Mouse (Mus musculus) embryo, embryonic 10 days (tissue): Measurements from ENCODE around the gene Vamp4.

Experiments used
- DNase-seq: peaks from one replicate; pipeline ENCODE4 v3.0.0-alpha.2; 2015; ENCODE audit warnings: low spot score

Gene Vamp4

DNA sequence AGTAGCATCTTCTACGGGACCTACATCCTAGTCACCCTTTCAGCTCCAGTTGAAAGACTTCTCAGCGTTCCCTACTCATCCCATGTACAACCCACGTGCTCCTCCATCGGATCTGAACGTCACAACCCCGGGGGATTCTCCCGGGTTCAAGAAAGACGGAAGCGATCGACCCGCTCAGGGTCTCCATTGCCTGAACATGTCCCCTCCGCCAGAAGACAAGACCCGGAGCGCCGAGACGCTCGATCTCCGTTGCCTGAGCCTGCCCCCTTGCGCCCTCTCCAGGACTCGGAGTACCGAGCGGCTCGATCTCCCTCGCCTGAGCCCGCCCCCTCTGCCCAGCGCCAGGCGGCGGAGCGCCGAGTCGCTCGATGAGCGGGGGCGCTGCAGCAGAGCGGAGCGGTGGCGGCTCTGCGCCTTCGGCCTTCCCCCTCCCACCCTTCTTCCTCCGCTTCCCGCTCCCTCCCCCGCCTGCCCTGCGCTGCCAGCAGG, at the start of gene Vamp4:
Vamp4 (plus strand) TSS at position 256 of the 489 bp plus-strand sequence.
- peak; percentile 98 for DNase-seq

DNA sequence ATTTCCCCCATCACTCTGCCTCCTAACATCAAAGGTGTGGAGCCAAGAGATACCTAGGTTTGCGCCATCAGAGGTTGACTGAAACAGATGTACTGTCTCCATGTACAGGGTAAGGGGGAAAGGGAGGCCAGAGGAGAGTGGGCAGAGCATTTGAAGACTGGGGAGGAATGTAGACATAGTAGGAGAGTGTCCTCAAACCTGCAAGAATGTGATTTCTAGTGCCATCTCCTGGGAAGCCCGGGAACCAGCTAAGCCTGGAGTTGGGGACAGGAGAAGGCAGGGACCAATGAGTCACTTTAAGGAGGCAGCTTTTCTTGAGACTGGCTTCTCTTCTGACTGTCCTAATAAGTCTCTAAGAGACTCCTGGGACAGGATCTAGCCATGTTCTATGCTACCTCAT, 40.7 kb upstream of the Vamp4 start:
- DNase-seq = no peak

DNA sequence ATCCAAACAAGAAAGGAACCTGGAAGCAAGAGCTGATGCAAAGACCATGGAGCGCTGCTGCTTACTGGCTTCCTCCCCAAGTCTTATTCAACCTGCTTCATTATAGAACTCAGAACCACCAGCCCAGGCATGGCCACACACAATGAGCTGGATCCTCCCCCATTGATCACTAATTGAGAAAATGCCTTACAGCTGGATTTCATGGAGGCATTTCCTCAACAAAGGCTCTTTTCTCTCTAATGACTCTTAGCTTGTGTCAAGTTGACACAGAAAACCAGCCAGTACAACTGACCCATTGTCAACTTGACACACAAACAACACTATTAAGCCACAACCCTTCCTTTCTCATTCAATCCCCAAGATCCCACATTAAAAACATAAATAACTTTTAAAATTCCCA, 39.6 kb upstream of the Vamp4 start:
- DNase-seq = peak; percentile 11

DNA sequence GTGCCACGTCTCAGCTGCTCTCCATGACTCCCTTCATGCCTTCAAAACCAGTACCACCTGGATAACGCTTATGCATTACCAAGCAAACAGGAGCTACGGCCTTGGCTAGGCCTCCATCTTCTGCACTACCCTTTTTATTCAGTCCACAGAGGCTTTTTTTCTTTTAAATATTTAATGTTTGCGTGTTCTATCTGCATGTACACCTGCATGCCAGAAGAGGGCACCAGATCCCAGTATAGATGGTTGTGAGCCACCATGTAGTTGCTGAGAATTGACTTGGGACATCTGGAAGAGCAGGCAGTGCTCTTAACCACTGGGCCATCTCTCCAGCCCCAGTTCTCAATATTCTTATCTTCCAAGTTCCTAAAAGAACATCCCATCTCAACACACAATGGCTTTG, 38.7 kb upstream of the Vamp4 start:
- no peak for DNase-seq

DNA sequence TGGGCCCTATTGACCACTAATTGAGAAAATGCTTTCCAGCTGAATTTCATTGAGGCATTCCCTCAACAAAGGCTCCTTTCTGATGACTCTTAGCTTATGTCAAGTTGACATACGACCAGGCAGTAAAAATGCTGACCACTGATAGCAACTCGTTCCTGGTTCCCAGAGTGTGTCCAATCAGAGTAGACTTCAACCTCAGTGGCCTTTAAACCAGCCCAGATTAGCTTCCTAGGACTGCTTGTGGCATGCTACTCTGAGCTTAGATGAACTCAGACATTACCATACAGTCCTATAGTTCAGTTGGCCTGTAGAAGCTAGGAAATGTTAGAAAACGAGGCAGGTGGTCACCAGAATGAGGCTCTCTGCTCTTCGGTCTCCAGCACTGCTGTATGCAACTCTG, 38.0 kb upstream of the Vamp4 start:
- peak; percentile 41 for DNase-seq

DNA sequence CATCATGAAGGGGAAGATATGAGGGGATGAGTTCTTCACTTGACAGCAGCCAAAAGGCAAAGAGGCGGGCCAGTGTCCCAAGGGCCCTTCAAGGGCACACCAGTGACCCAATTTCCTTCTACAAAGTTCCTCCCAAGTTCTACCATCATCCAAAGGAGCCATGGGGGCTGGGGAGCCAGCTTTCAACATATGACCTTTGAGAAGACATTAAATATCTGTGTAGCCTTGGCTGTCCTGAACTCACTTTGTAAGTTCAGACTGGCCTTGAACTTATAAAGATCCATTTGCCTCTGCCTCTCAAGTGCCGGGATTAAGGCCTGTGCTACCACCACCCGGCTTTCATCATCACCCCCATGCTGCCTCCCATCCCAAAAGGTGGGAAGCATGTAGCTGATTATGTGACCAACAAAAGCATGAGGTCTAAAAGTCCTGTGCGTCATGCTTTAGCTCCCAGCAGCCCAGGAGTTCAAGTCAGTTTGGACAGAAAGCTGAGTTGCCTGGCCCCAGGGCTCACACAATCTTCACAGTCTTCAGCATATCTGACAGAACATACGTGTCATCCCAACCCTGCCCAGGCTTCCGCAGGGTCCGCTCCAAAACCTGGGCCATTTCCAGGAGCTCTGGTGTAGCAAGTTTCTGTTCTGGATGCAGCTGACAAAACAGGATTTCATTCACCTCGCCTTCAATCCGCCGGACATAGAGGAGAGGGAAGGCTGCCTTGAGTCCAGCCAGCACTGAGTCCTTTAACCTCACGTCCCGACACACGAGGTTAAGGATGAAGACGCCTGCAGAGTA, 36.4 kb upstream of the Vamp4 start:
- no peak for DNase-seq

DNA sequence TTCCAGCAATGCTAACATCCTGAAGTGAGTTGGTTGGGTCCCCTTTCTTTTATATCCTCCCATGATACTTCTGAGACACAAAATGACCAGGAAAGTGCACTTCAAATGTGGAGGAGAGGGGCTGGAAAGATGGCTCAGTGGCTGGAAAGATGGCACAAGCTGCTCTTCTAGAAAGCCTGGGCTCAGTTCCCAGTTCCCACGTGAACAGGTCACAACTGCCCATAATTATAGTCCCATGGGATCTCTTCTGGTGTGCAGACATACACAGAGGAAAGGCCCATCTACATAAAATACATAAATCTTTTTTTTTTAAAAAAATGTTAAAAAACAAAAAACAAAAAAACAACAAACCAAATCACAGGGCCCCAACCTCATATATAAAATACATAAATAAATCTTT, 27.1 kb upstream of the Vamp4 start:
- DNase-seq = no peak

DNA sequence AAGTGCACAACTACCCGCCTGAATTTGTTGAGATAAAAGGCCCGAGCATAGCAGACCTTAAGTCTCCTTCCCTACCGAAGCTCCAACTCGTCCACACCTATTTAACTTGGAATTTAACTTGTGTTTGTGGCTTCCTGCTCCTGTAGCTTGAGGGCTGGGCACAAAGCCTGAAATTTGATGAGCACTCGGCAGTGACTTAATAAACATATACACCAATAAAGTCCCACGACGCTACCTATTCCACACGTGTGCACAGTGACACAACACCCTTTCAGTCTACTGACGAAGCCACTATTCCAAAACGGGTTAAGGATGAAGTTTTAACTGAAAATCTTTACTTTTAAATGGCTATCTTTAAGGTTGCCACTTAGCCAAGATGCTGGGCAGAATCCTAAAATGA, 22.7 kb upstream of the Vamp4 start:
- DNase-seq = no peak

DNA sequence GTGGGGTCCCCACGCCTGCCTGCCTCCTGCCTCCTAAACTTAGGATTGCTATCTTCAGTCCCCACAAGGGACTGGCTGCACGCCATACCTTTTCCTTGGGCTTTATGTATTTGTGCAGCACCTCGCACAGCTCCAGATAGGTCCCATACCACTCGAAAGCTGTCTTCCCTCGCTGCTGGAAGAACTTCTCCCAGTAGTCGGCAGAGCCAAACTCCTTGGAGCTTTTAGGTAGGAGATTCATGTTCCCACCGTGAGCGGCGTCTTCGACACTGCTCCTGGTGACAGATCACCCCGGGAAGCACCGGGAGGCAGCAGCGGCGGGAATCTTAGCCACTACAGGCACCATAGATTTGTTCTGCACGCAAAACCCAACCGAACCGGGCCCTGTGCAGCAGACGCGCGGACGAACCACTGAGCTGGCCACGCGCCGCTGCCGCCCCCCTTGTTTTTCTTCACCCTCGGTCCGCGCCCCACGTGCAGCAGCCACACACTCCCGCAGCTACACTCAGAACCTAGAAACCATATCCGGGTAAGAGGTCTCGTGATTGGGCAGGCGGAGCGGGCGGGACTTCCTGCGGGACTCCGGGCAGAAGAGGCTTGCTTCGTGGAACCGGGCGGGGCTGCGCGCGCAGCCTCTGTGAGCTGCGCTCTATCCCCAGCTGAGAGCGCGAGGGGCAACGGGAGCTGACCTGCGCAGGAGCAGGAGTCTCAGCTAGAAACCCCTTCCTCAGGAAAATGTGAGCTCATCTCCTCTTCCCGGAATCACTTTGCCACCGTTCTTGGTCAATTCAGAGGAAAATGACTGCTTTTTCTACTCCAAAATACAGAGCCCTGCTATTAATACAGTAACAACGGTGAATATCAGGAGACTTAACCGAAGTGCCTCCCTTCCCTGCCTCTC, 22.0 kb upstream of the Vamp4 start, which contains the start of gene Mettl13:
Mettl13 (minus strand) TSS at position 536 of the 901 bp plus-strand sequence.
- peak; percentile 94 for DNase-seq

DNA sequence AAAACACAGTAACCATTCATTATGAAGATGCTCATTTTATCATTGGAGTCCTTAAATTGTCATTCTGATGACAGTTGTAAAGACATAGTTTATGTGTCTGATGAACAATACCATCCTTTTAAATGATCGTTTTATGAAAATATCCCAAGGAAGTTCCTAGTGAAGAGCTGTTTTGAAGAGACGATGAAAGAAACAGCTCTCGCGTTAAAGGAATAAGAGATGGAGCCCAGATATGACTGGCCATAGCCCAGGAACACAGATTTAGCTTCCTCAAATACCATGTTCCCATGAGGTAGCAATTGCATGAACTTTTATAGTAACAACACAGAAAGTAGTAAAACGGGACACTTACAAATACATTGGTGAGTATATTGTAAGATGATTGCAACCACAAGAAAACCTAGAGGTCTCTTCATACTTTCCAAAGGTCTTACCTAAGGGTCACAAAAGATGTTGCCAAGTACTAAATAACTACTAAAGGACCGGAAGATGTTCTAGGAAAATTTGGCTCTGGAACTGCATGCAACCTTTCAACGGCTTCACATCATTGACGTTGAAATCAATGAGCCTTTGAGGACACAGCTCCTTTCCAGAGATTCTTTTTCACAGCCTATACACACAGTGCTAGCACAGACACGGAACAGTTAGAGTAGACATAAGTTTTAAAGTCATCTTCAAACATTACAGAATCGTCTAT, 21.2 kb upstream of the Vamp4 start:
- DNase-seq = no peak

DNA sequence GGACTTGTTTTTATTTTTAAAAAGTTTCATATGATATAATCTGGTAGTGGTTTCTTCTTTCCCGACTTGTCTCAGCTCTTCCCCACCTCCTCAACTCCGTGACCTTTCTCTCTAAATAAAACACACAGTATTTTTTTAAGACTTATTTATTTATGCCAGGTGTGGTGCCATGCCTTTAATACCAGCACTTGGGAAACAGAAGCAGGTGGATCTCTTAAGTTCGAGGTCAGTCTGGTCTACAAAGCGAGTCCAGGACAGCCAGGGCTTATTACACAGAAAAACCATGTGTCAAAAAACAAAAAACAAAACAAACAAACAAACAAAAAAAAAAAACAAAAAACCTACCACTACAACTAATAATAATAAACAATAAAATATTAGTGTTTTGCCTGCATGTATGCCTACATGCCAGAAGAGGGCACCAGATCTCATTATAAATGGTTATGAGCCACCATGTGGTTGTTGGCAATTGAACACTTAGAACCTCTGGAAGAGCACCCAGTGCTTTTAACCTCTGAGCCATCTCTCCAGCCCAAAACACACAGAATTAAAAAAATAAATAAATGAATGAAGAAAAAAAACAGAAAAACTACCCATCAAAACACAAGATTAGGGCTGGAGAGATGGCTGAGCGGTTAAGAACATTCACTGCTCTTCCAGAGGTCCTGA, 20.6 kb upstream of the Vamp4 start:
- peak; percentile 47 for DNase-seq

DNA sequence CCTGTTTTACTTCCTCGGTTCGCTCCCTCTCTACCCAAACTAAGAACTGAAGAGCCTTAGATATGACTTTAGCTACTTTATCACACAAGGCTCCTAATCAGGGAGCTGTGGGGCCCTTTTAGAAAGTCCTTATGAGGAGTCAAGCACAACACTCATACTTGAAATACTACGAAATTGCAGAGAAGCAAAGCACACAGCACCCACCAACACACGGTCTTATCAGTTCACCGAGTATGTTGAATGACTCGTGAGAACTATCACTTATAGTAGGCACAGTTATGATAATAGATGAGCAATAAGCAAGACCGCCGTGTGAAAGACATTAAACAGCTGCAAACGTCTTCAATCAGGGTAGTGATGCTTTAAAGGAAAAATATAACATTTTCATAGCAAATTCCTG, 17.4 kb upstream of the Vamp4 start:
- no peak for DNase-seq

DNA sequence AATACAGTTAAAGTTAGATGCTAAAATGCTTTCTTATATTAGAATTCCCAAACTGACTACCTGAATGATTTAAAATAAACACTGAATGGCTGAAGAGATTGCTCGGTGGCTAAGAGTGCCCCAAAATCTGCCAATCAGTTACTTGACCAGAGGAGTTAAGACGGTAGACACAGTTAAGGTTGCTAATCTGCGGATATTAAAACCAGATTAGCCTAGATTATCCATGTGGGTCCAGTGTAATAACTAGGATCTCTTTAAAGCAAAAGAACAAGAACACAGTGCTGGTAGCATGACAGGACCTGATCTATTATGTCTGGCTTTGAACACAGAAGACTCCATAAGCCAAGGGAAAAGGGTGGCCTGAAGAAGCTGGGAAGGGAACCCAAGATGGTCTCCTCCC, 16.1 kb upstream of the Vamp4 start:
- DNase-seq = no peak

DNA sequence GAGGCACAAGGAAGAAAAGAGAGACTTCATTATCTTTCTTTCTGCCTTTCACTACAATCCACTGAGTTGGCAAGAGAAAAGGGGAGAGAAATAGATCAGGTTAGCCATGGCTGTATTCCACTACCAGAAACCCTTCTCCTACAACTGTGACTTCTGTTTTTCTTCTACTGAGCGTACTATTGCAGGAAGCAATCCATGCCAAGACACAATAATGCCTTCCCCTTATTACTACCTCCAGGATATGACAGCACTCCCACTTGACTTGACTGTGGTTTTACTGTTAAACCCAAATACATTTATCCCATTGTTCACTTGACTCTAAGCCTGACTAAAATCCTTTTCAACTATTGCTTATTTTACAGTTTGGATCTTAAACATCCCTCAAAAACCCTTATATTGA, 7.1 kb upstream of the Vamp4 start:
- no peak for DNase-seq

DNA sequence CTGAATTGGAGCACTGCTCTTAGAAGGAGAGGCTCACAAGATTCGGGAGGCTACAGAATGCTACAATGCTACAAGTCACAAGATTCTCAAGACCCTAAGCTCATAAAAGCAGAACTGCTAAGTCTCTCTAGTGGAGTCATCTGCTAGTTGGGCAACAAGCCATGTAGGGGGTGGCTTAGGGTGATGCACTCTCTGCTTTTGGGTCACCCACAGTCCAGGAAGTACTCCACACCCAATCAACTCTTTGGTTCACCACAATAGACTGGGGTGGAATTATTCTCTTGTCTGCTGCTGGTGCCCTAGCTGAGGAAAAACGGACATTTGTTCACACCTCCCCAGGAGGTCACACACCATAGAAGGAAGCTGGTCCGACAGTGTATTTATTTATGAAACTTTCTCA, 5.3 kb upstream of the Vamp4 start:
- no peak for DNase-seq

DNA sequence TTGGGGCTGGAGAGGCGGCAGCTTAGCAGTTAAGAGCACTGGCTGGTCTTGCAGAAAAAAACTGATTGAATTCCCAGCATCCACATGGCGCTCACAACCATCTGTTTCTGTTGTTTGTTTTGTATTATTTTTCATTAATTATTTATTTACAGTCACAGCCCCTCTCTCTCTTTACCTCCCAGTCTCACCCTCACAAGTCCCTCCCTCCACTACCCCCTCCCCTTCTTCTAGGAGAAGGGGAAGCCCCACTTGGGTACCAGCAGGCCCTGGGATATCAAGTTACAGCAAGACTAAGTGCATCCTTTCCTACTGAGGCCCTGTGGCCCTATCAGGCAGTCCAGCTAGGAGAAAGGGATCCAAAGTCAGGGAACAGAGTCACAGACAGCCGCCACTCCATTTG, 3.0 kb upstream of the Vamp4 start:
- DNase-seq = peak; percentile 46

DNA sequence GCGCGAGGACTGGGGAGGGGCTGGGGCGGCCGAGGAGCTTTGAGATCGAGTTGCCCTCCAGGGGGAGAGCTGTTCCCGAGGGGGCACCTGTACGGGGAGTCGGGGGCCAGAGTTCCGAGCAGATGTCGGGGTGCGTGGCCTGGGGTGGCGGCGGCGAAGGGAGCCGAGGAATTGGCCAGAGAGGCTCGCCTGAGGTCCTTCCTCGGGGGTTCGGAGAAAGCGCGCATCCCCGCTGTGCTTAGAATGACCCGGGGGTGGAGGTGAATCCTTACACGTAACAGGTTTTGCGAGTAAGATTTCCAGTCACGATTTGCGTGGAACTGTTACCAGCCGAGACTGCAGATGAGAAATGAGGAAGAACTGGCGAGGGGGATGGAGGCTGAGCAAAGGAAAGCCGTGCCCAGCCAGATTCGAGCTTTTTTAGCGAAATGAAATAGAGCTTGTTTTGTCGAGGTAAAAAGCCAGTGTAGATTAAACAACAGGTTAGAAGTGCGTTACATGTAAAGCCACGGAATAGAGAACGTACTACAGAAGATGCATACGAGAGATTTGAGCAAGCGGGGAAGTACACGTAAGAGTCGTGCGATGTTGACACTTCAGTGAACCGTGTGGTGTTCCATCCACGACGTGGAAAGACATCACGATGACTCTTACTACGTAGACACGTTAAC, 751 bp downstream of the Vamp4 start:
- DNase-seq = peak; percentile 63

DNA sequence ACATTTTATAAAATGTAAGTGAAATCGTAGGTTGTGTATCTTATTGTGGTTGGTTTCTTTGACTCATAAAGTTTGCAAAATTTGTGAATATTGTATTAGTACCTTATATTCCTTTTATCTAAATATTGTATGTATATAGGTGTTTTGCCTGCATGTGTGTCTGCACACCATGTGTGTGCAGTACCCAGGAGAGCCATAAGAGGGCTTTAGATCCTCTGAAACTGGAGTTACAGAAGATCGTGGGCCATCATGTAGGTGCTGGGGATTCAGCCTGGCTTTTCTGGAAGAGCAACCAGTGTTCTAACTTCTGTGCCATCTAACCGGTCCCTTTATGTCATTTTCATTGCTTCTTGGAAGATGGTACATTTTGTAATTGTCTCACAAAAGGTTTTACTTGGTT, 4.8 kb downstream of the Vamp4 start:
- DNase-seq = no peak

DNA sequence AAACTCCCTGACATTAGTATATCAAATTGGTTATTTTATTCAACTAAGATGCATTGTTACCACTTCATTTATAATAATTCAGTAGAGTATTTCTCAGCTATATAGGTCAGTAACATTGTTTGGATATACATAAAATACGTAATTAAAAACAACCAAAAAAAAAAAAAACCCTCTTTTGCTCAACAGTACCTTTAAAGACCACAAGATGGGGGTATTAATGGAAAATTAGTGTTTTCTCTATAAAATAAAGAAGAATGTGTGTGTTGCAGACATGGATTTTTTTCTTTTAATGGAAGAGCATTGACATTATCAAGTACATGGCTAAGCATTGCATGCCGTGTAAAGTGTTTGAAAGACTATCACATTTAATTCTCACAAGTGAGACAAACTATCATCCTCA, 12.6 kb downstream of the Vamp4 start:
- DNase-seq = no peak

DNA sequence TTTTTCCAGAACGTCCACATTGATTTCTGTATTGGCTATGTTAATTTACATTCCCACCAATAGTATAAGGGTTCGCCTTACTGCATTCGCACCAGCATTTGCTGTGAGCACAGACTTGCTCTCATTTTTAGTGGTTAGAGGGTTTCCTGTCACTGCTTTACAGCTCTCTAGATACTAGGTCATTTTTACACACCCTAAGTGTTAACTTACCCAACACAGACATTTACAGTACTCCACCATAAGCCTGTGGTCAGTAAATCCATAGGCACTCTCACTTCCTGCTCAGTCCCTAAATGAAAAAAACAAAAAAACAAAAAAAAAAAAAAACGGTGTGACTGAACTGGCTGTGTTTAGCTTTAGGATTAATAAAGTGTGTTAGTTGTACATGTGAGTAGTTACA, 16.0 kb downstream of the Vamp4 start:
- no peak for DNase-seq

DNA sequence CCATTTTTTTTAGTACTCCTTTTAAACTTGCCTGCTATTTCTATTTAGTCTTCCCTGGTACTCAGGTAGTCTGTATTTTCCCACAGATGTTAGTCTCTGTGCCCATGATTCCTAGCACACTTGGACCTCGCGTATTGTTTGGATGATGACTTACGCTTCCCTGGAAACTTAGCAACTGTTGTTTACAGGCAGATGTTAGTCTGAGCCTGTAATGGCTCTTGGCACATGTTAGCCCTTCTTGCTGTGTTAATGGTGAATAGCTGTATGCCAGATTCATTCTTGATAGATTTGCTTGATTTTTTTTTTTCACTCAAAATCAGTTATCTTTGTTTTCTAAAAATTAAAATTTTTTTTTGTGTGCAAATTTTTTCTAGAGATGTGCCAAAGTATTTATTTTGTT, 18.3 kb downstream of the Vamp4 start:
- DNase-seq = no peak
